Mouse (Mus musculus) thymus, adult 2 months (tissue): Measurements from ENCODE around the gene Sult2a3. TPM values are rescaled to one million over a fixed set of nuclear protein-coding genes. Genes with fewer than 3 reads are reported as not detected.
"Not testable (repeated sequence)": the region's sequence is repeated elsewhere in the genome, so short reads cannot be mapped to it uniquely, and the experiment has no call there.

Experiments used
- DNase-seq: peaks from one replicate; pipeline ENCODE4 v3.0.0; 2021
- H3K27ac ChIP-seq: fragments of 200-500 bp; 2 replicates; pipeline ENCODE4 v1.5.1; 2012; ENCODE audit warnings: low read length, control low read depth; ENCODE audit not compliant: control insufficient read depth, insufficient read depth
- H3K27me3 ChIP-seq: fragments of 200-500 bp; 2 replicates; pipeline ENCODE4 v1.6.1; 2012; ENCODE audit warnings: mild to moderate bottlenecking, low read length, moderate library complexity, mixed read lengths; ENCODE audit not compliant: control insufficient read depth, insufficient read depth
- H3K36me3 ChIP-seq: fragments of 200-500 bp; 2 replicates; pipeline ENCODE4 v1.6.1; 2012; ENCODE audit warnings: mild to moderate bottlenecking, low read length, moderate library complexity; ENCODE audit not compliant: control insufficient read depth, insufficient read depth
- H3K4me1 ChIP-seq: fragments of 200-500 bp; replicated peaks from 2 replicates; pipeline ENCODE4 v1.6.1; 2012; ENCODE audit warnings: low read length; ENCODE audit not compliant: control insufficient read depth, insufficient read depth
- H3K4me3 ChIP-seq: fragments of 200-500 bp; 2 replicates; pipeline ENCODE4 v1.5.1; 2012; ENCODE audit warnings: mild to moderate bottlenecking, low read length, control low read depth, moderate library complexity; ENCODE audit not compliant: control insufficient read depth, insufficient read depth
- CTCF ChIP-seq: fragments of 200-500 bp; IDR thresholded peaks from 2 replicates; pipeline ENCODE4 v1.5.1; 2012; ENCODE audit warnings: mild to moderate bottlenecking, control low read depth, low read length, moderate library complexity, borderline replicate concordance; ENCODE audit not compliant: control insufficient read depth, poor library complexity, insufficient read depth; ENCODE audit errors: extremely low read depth
- POLR2A ChIP-seq: fragments of 200-500 bp; IDR thresholded peaks from 2 replicates; pipeline ENCODE4 v1.6.1; 2012; ENCODE audit warnings: mild to moderate bottlenecking, low read length, control low read depth, moderate library complexity; ENCODE audit not compliant: control insufficient read depth, poor library complexity, insufficient read depth; ENCODE audit errors: extremely low read depth
- WGBS: fragments of 180-500 bp; shearing (Covaris S2); methylation state at CpG from one replicate; pipeline ENCODE4 v1.1.7; 2018; 5-methylcytosine and 5-hydroxymethylcytosine counted together
- polyA plus RNA-seq: library from polyadenylated mRNA; depleted of rRNA; stranded (reverse); fragments of >200 nt; gene quantifications from 2 replicates; pipeline ENCODE4 v1.2.3, GENCODE M21; 2012; rRNA removed

Sult2a3 gene
- polyA plus RNA-seq, result not detected in 2 replicates

DNA sequence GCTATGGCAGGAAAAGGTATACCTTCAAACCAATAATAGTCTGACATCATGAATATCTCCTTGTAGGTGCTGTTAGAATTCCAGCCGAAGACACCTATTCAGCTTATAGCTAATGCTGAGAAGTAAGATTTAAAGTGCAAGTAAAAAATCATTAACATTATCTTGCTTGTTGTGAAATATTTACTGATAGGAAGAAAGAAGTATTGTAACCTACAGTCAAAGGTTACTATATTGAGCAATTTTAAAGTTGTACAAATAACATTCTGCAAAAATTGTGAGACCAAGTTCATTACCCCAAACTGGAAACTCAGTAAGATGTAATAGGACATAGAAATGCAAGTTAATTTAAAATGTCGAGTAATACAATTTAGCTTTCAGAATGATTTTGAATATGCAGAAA is at the start of gene Sult2a3:
Gene Sult2a3, minus strand, starts transcription at position 101 of the 400 bp plus-strand sequence.
- DNase-seq, result no peak
- Histone ChIP-seq H3K4me3 (no peak within 1 kb of the TSS), H3K27me3 (no peaks in the 10 kb centered on the region), H3K4me1 (no peaks in the 10 kb centered on the region), H3K36me3 (no peaks in the 10 kb centered on the region), H3K27ac (no peak within 1 kb of the TSS)
- TF ChIP-seq CTCF (no peak), POLR2A (no peak)
- 95% methylated on average over 2 of the region's 2 CpGs for WGBS

- Histone ChIP-seq H3K36me3 (no peaks in the 10 kb centered on the region), H3K4me3 (no peak overlapping the region), H3K4me1 (no peaks in the 10 kb centered on the region), H3K27ac (no peak overlapping the region), H3K27me3 (no peaks in the 10 kb centered on the region)
- TF ChIP-seq CTCF, result no peak
- TF ChIP-seq POLR2A, result no peak
- DNase-seq, result no peak
- WGBS, result 77% methylated on average over 2 of the region's 2 CpGs
Measured at GRCm38 (mm10) chr7:14120436-14120835, 2.4 kb downstream of the Sult2a3 start.

DNA sequence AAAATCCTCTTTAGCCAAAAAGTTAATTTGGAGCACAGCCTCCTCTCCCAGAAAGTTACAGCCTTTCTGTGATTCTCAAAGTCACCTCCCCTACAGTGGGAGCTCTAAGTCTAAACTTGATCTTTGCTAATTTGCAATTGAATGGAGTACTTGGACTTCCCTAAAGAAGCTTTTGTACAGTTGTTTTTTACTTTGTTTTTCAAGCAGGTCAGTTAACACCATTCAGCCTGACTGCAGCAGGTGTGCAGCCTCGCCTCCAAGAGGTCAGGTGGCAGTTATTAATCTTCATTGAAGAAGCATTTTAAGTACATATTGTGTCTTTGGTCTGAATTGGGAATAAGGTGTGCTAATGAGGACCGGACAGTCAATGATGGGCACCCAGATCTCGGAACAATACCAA is 3.0 kb downstream of the Sult2a3 start:
- not testable (repeated sequence) for DNase-seq, H3K27me3 ChIP-seq, H3K4me1 ChIP-seq, H3K4me3 ChIP-seq, H3K36me3 ChIP-seq, H3K27ac ChIP-seq
- 63% methylated on average over 3 of the region's 3 CpGs for WGBS

DNA sequence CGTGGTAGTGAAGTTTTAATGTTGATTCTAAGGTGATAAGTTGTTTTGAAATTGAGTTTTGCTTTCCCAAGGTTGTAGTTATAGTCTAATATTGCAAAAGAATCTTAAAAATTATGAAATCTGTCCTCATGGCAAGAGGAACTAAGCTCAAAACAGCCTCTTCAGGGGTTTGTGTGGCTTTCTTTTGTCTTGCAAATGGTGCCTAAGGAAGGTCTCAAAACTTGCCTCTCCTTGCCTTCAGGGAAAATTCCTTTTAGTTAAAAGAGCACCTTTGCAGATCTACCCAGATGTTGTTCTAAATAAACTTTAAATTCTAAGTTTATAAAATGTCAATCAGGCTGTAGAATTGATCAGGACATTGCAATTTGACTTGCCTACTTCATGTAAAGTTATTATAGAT is 6.1 kb downstream of the Sult2a3 start:
- no peak for DNase-seq
- Histone ChIP-seq H3K27ac (no peak overlapping the region), H3K4me1 (no peaks in the 10 kb centered on the region), H3K36me3 (no peaks in the 10 kb centered on the region), H3K27me3 (no peaks in the 10 kb centered on the region), H3K4me3 (no peak overlapping the region)
- TF ChIP-seq CTCF (no peak), POLR2A (no peak)
- WGBS, result 32% methylated on average over 1 of the region's 1 CpGs

DNA sequence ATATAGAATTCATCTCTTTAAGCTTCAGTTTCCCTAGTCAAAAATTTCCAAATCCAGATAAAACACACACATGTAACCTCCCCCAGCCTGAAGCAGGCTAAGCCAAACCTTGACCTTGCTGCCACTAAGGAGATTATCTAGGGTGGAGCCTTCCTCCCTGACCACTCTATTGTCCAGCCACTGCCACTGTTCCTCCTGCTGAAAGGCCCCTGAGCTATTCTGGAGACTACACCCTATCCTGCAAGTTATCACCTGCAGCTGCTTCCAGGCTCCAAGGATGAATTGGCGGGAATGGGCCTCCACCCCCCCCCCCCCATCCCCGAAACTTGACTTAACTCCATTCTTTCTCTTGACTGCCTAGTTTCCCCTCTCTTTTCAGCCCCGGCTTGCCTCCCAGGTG is 8.4 kb downstream of the Sult2a3 start:
- not testable (repeated sequence) for H3K4me3 ChIP-seq, H3K4me1 ChIP-seq, DNase-seq, H3K27ac ChIP-seq, H3K27me3 ChIP-seq, H3K36me3 ChIP-seq
- WGBS, result 79% methylated on average over 3 of the region's 3 CpGs

GRCm38 (mm10) chr7:14047821-14048220 is 75.0 kb downstream of the Sult2a3 start:
- not testable (repeated sequence) for H3K27me3 ChIP-seq, H3K36me3 ChIP-seq, H3K27ac ChIP-seq, H3K4me3 ChIP-seq, H3K4me1 ChIP-seq, DNase-seq
- 69% methylated on average over 1 of the region's 1 CpGs for WGBS

DNA sequence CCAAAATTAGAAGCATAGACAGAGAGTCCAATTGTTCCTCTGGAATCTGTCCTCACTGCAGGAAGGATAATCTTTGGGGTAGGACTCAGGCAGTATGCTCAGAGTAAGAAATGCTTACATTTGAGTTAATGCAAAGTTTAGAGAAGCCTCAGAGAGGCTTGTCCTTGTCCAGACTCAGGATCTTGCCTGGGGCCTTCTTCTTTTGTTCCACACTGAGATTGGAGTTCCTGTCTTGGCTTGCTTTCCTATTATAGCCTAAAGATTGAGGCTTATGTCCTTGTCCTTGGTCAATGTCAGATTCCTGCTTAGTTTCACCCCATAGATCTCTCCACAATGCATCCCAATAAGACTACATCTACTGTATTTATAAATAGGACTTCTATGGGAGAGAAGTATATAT is 92.0 kb downstream of the Sult2a3 start:
- not testable (repeated sequence) for H3K4me1 ChIP-seq, H3K4me3 ChIP-seq

More for the DNA sequence above, 92.0 kb downstream of the Sult2a3 start:
- H3K36me3 ChIP-seq, H3K27me3 ChIP-seq, H3K27ac ChIP-seq, DNase-seq: not testable (repeated sequence)

Other genes with a start within 250 kb of the Sult2a3 start
- not detected in 2 replicates for gene Sult2a4, start 133.4 kb downstream of the Sult2a3 start, polyA plus RNA-seq
- gene Sult2a6, start 131.8 kb upstream of the Sult2a3 start, polyA plus RNA-seq, result not detected in 2 replicates
- not detected in 2 replicates for gene Obox8, start 210.5 kb upstream of the Sult2a3 start, polyA plus RNA-seq